Mouse (Mus musculus) gonadal fat pad, adult 2 months (tissue): ENCODE measurements around the gene C3. TPM values are rescaled to one million over a fixed set of nuclear protein-coding genes. Genes with fewer than 3 reads are reported as not detected.

Experiments used
- DNase-seq: peaks from one replicate; pipeline ENCODE4 v3.0.0-alpha.2; 2012; ENCODE audit warnings: low read depth
- polyA plus RNA-seq: library from polyadenylated mRNA; depleted of rRNA; stranded (reverse); fragments of >200 nt; gene quantifications from 2 replicates; pipeline ENCODE4 v1.2.3, GENCODE M21; 2012; rRNA removed

Gene C3
- 194 and 273 TPM in 2 replicates for polyA plus RNA-seq

GRCm38 (mm10) chr17:57228014-57228413 lies at the start of gene C3:
C3 (minus strand) TSS chr17:57228136.
- DNase-seq: no peak

- no peak for DNase-seq
These were observed 48.7 kb upstream of the C3 start for GRCm38 (mm10) chr17:57276634-57277121.

GRCm38 (mm10) chr17:57275997-57276351 lies 48.0 kb upstream of the C3 start:
- DNase-seq: no peak

GRCm38 (mm10) chr17:57275111-57275996 lies 47.4 kb upstream of the C3 start:
- no peak for DNase-seq

GRCm38 (mm10) chr17:57274686-57275085 lies 46.8 kb upstream of the C3 start:
- no peak for DNase-seq

GRCm38 (mm10) chr17:57273846-57274245 lies 45.9 kb upstream of the C3 start:
- no peak for DNase-seq

GRCm38 (mm10) chr17:57271301-57271700 lies 43.4 kb upstream of the C3 start:
- no peak for DNase-seq

- DNase-seq: no peak
These were observed 39.7 kb upstream of the C3 start for GRCm38 (mm10) chr17:57267556-57268126.

- no peak for DNase-seq
These were observed 37.3 kb upstream of the C3 start for GRCm38 (mm10) chr17:57264972-57265945.

GRCm38 (mm10) chr17:57264164-57264563 lies 36.2 kb upstream of the C3 start:
- DNase-seq: no peak

GRCm38 (mm10) chr17:57262901-57263550 lies 35.1 kb upstream of the C3 start:
- DNase-seq: no peak

GRCm38 (mm10) chr17:57261796-57262195 lies 33.9 kb upstream of the C3 start:
- DNase-seq: no peak

- no peak for DNase-seq
These were observed 33.4 kb upstream of the C3 start for GRCm38 (mm10) chr17:57261286-57261685.

- no peak for DNase-seq
These were observed 32.4 kb upstream of the C3 start for GRCm38 (mm10) chr17:57260351-57260750.

GRCm38 (mm10) chr17:57259742-57260141 lies 31.8 kb upstream of the C3 start:
- DNase-seq: no peak

- no peak for DNase-seq
These were observed 30.3 kb upstream of the C3 start for GRCm38 (mm10) chr17:57258191-57258590.

- no peak for DNase-seq
These were observed 29.1 kb upstream of the C3 start for GRCm38 (mm10) chr17:57256921-57257485.

GRCm38 (mm10) chr17:57255354-57255753 lies 27.4 kb upstream of the C3 start:
- no peak for DNase-seq

GRCm38 (mm10) chr17:57253306-57253705 lies 25.4 kb upstream of the C3 start:
- DNase-seq: no peak

- DNase-seq: no peak
These were observed 23.5 kb upstream of the C3 start for GRCm38 (mm10) chr17:57251431-57251830.
